Mouse (Mus musculus): ENCODE measurements around the gene Mfsd2a. TPM values are rescaled to one million over a fixed set of nuclear protein-coding genes. Genes with fewer than 3 reads are reported as not detected.
"Not testable (repeated sequence)": the region's sequence is repeated elsewhere in the genome, so short reads cannot be mapped to it uniquely, and the experiment has no call there.

The Mfsd2a gene
- polyA plus RNA-seq, 1 experiment from 2014 or later, result 21.7 TPM

- WGBS, result 85% methylated on average over 1 of the region's 1 CpGs
These were observed 30.2 kb upstream of the Mfsd2a start for GRCm38 (mm10) chr4:122991177-122991576.

GRCm38 (mm10) chr4:122988004-122988403 lies 27.0 kb upstream of the Mfsd2a start:
- not testable (repeated sequence) for H3K27ac ChIP-seq; H3K4me2 ChIP-seq; H3K4me3 ChIP-seq (replicated peaks); H3K36me3 ChIP-seq (replicated peaks); ATAC-seq (ENCODE audit: low FRiP score); H3K9me3 ChIP-seq; H3K9ac ChIP-seq; H3K4me1 ChIP-seq
- H3K27me3 ChIP-seq, result peaks cover 13% of the 10 kb centered on the region
- WGBS, result 43% methylated on average over 3 of the region's 3 CpGs

More at GRCm38 (mm10) chr4:122991177-122991576, 30.2 kb upstream of the Mfsd2a start:
- ATAC-seq (ENCODE audit: low FRiP score), result no peak
- no peaks in the 10 kb centered on the region for H3K9me3 ChIP-seq
- no peak overlapping the region for H3K9ac ChIP-seq
- no peak overlapping the region for H3K4me3 ChIP-seq (replicated peaks)
- H3K36me3 ChIP-seq (replicated peaks), result no peaks in the 10 kb centered on the region
- H3K4me1 ChIP-seq, result peaks cover 5% of the 10 kb centered on the region; the same call in 1 of the 2 replicates
- no peak overlapping the region for H3K27ac ChIP-seq
- H3K4me2 ChIP-seq, result no peak overlapping the region
- no peaks in the 10 kb centered on the region for H3K27me3 ChIP-seq

GRCm38 (mm10) chr4:122987421-122987820 lies 26.4 kb upstream of the Mfsd2a start:
- H3K4me1 ChIP-seq, result peaks cover 9% of the 10 kb centered on the region
- no peak overlapping the region for H3K4me3 ChIP-seq (replicated peaks)
- no peaks in the 10 kb centered on the region for H3K36me3 ChIP-seq (replicated peaks)
- 90% methylated on average over 4 of the region's 4 CpGs for WGBS
- H3K27me3 ChIP-seq, result peaks cover 14% of the 10 kb centered on the region
- no peak overlapping the region for H3K9ac ChIP-seq
- H3K27ac ChIP-seq, result no peak overlapping the region
- H3K4me2 ChIP-seq, result no peak overlapping the region
- ATAC-seq (ENCODE audit: low FRiP score), result no peak
- H3K9me3 ChIP-seq, result no peaks in the 10 kb centered on the region

- no peak overlapping the region for H3K4me2 ChIP-seq
- ATAC-seq (ENCODE audit: low FRiP score), result peak; percentile 83
- no peak overlapping the region for H3K4me3 ChIP-seq (replicated peaks)
- no peak overlapping the region for H3K27ac ChIP-seq
- H3K4me1 ChIP-seq, result peaks cover 9% of the 10 kb centered on the region
- H3K36me3 ChIP-seq (replicated peaks), result no peaks in the 10 kb centered on the region
- peaks cover 24% of the 10 kb centered on the region for H3K27me3 ChIP-seq
- no peak overlapping the region for H3K9ac ChIP-seq
- no peaks in the 10 kb centered on the region for H3K9me3 ChIP-seq
- 49% methylated on average over 8 of the region's 8 CpGs for WGBS
These were observed 24.1 kb upstream of the Mfsd2a start for GRCm38 (mm10) chr4:122985110-122985509.

- Histone ChIP-seq H3K4me3 (replicated peaks) (peak overlapping the region; percentile 16), H3K27ac (no peak overlapping the region), H3K9me3 (no peaks in the 10 kb centered on the region), H3K9ac (no peak overlapping the region), H3K27me3 (peaks cover 24% of the 10 kb centered on the region), H3K36me3 (replicated peaks) (no peaks in the 10 kb centered on the region), H3K4me1 (peaks cover 9% of the 10 kb centered on the region), H3K4me2 (peak overlapping the region; percentile 42)
- 20% methylated on average over 17 of the region's 17 CpGs for WGBS
- no peak for ATAC-seq (ENCODE audit: low FRiP score)
These were observed 22.7 kb upstream of the Mfsd2a start for GRCm38 (mm10) chr4:122983486-122984261.

- 0 out of 2 replicates have a peak overlapping the region, but pooled peaks have one; percentile 42 for H3K4me2 ChIP-seq
These were observed 21.5 kb upstream of the Mfsd2a start for GRCm38 (mm10) chr4:122982537-122982936.

GRCm38 (mm10) chr4:122981930-122982329 lies 20.9 kb upstream of the Mfsd2a start:
- Histone ChIP-seq H3K9me3 (no peaks in the 10 kb centered on the region), H3K27me3 (peaks cover 24% of the 10 kb centered on the region), H3K4me1 (peaks cover 9% of the 10 kb centered on the region), H3K27ac (no peak overlapping the region), H3K4me3 (replicated peaks) (no peak overlapping the region), H3K4me2 (no peak overlapping the region), H3K9ac (no peak overlapping the region), H3K36me3 (replicated peaks) (no peaks in the 10 kb centered on the region)
- 35% methylated on average over 3 of the region's 3 CpGs for WGBS
- ATAC-seq (ENCODE audit: low FRiP score), result no peak

More at GRCm38 (mm10) chr4:122982537-122982936, 21.5 kb upstream of the Mfsd2a start:
- peaks cover 24% of the 10 kb centered on the region for H3K27me3 ChIP-seq
- H3K9ac ChIP-seq, result no peak overlapping the region
- no peak for ATAC-seq (ENCODE audit: low FRiP score)
- peaks cover 9% of the 10 kb centered on the region for H3K4me1 ChIP-seq
- WGBS, result 76% methylated on average over 3 of the region's 3 CpGs
- H3K9me3 ChIP-seq, result no peaks in the 10 kb centered on the region
- no peaks in the 10 kb centered on the region for H3K36me3 ChIP-seq (replicated peaks)
- no peak overlapping the region for H3K4me3 ChIP-seq (replicated peaks)
- H3K27ac ChIP-seq, result no peak overlapping the region

GRCm38 (mm10) chr4:122981238-122981637 lies 20.2 kb upstream of the Mfsd2a start:
- Histone ChIP-seq H3K27ac (no peak overlapping the region), H3K4me2 (no peak overlapping the region), H3K4me1 (peaks cover 9% of the 10 kb centered on the region), H3K27me3 (peaks cover 24% of the 10 kb centered on the region), H3K36me3 (replicated peaks) (no peaks in the 10 kb centered on the region), H3K9me3 (no peaks in the 10 kb centered on the region), H3K9ac (no peak overlapping the region), H3K4me3 (replicated peaks) (no peak overlapping the region)
- 84% methylated on average over 7 of the region's 7 CpGs for WGBS
- no peak for ATAC-seq (ENCODE audit: low FRiP score)

GRCm38 (mm10) chr4:122980684-122981083 lies 19.7 kb upstream of the Mfsd2a start:
- Histone ChIP-seq H3K4me2 (no peak overlapping the region), H3K9ac (no peak overlapping the region), H3K4me3 (replicated peaks) (no peak overlapping the region), H3K27ac (no peak overlapping the region), H3K36me3 (replicated peaks) (no peaks in the 10 kb centered on the region), H3K4me1 (peaks cover 9% of the 10 kb centered on the region), H3K9me3 (no peaks in the 10 kb centered on the region), H3K27me3 (peaks cover 24% of the 10 kb centered on the region)
- WGBS, result 84% methylated on average over 2 of the region's 2 CpGs
- ATAC-seq (ENCODE audit: low FRiP score), result no peak

- H3K36me3 ChIP-seq (replicated peaks), result no peaks in the 10 kb centered on the region
- no peak overlapping the region for H3K4me2 ChIP-seq
- ATAC-seq (ENCODE audit: low FRiP score), result no peak
- H3K4me1 ChIP-seq, result peaks cover 9% of the 10 kb centered on the region
- 83% methylated on average over 3 of the region's 3 CpGs for WGBS
- peaks cover 24% of the 10 kb centered on the region for H3K27me3 ChIP-seq
- H3K9ac ChIP-seq, result no peak overlapping the region
- no peak overlapping the region for H3K4me3 ChIP-seq (replicated peaks)
- H3K27ac ChIP-seq, result no peak overlapping the region
- no peaks in the 10 kb centered on the region for H3K9me3 ChIP-seq
These were observed 18.8 kb upstream of the Mfsd2a start for GRCm38 (mm10) chr4:122979826-122980225.

GRCm38 (mm10) chr4:122978850-122979249 lies 17.9 kb upstream of the Mfsd2a start:
- Histone ChIP-seq H3K27me3 (peaks cover 17% of the 10 kb centered on the region), H3K36me3 (replicated peaks) (no peaks in the 10 kb centered on the region), H3K4me2 (no peak overlapping the region), H3K9ac (no peak overlapping the region), H3K27ac (no peak overlapping the region), H3K9me3 (no peaks in the 10 kb centered on the region), H3K4me3 (replicated peaks) (no peak overlapping the region), H3K4me1 (peaks cover 9% of the 10 kb centered on the region)
- no peak for ATAC-seq (ENCODE audit: low FRiP score)
- 85% methylated on average over 2 of the region's 2 CpGs for WGBS

GRCm38 (mm10) chr4:122976885-122977284 lies 15.9 kb upstream of the Mfsd2a start:
- no peak for ATAC-seq (ENCODE audit: low FRiP score)
- WGBS, result 83% methylated on average over 4 of the region's 4 CpGs
- no peak overlapping the region for H3K9ac ChIP-seq

GRCm38 (mm10) chr4:122974976-122975520 lies 14.1 kb upstream of the Mfsd2a start:
- no peak for ATAC-seq (ENCODE audit: low FRiP score)
- Histone ChIP-seq H3K4me2 (no peak overlapping the region), H3K36me3 (replicated peaks) (no peaks in the 10 kb centered on the region), H3K4me3 (replicated peaks) (no peak overlapping the region), H3K4me1 (no peaks in the 10 kb centered on the region), H3K9ac (no peak overlapping the region), H3K27ac (no peak overlapping the region), H3K9me3 (no peaks in the 10 kb centered on the region), H3K27me3 (no peaks in the 10 kb centered on the region)
- WGBS, result 85% methylated on average over 5 of the region's 5 CpGs

More at GRCm38 (mm10) chr4:122976885-122977284, 15.9 kb upstream of the Mfsd2a start:
- Histone ChIP-seq H3K36me3 (replicated peaks) (no peaks in the 10 kb centered on the region), H3K4me3 (replicated peaks) (no peak overlapping the region), H3K27me3 (peaks cover 4% of the 10 kb centered on the region; the same call in 1 of the 2 replicates), H3K4me2 (no peak overlapping the region), H3K9me3 (no peaks in the 10 kb centered on the region), H3K4me1 (no peaks in the 10 kb centered on the region), H3K27ac (no peak overlapping the region)
